Mouse (Mus musculus) MEL (cell line): ENCODE measurements around the gene Trmt1.

Experiments
- CHD1 ChIP-seq: IDR thresholded peaks from 2 replicates; pipeline ENCODE4 v1.6.1; 2012; ENCODE audit warnings: low read depth, mild to moderate bottlenecking, inconsistent platforms, low read length, improper control_type of control experiment
- CTCF ChIP-seq, 3 experiments: IDR thresholded peaks in 2 of 3; conservative IDR thresholded peaks in 1 of 3; 2 replicates each; pipeline ENCODE4 v1.5.1; 2011 to 2012; ENCODE audit warnings: low read length in 3 of 3, low read depth in 2 of 3, mild to moderate bottlenecking in 2 of 3, improper control_type of control experiment in 1 of 3, inconsistent platforms in 1 of 3, mixed read lengths in 1 of 3, moderate library complexity in 1 of 3; ENCODE audit not compliant: control insufficient read depth in 1 of 3, insufficient read depth in 1 of 3, poor library complexity in 1 of 3, severe bottlenecking in 1 of 3
- ELF1 ChIP-seq: IDR thresholded peaks from 2 replicates; pipeline ENCODE4 v1.6.1; 2014; ENCODE audit warnings: low read depth, mild to moderate bottlenecking, inconsistent platforms, low read length, improper control_type of control experiment, moderate library complexity
- EP300 ChIP-seq, 2 experiments: IDR thresholded peaks; 2 replicates each; pipeline ENCODE4 v1.6.1; 2011; ENCODE audit warnings: improper control_type of control experiment in 2 of 2, low read length in 2 of 2, low read depth in 1 of 2, mild to moderate bottlenecking in 1 of 2
- GATA1 ChIP-seq: IDR thresholded peaks from 2 replicates; pipeline ENCODE4 v1.6.1; 2011; ENCODE audit warnings: low read depth, low read length, improper control_type of control experiment
- MAX ChIP-seq: IDR thresholded peaks from 2 replicates; pipeline ENCODE4 v1.6.1; 2011; ENCODE audit warnings: low read length, improper control_type of control experiment
- MYC ChIP-seq: IDR thresholded peaks from 2 replicates; pipeline ENCODE4 v1.6.1; 2011; ENCODE audit warnings: low read depth, mild to moderate bottlenecking, low read length, improper control_type of control experiment, moderate library complexity
- POLR2A ChIP-seq, 2 experiments: IDR thresholded peaks; 2 replicates each; pipeline ENCODE4 v1.6.1; 2011 to 2012; ENCODE audit warnings: low read length in 2 of 2, mild to moderate bottlenecking in 2 of 2, control low read depth in 1 of 2, improper control_type of control experiment in 1 of 2, low read depth in 1 of 2, moderate library complexity in 1 of 2; ENCODE audit not compliant: control insufficient read depth in 1 of 2, insufficient read depth in 1 of 2, poor library complexity in 1 of 2
- RCOR1 ChIP-seq: IDR thresholded peaks from 2 replicates; pipeline ENCODE4 v1.6.1; 2012; ENCODE audit warnings: low read depth, mild to moderate bottlenecking, inconsistent platforms, low read length, improper control_type of control experiment
- SIN3A ChIP-seq: IDR thresholded peaks from 2 replicates; pipeline ENCODE4 v1.6.1; 2012; ENCODE audit warnings: low read length, improper control_type of control experiment, inconsistent platforms
- TAL1 ChIP-seq: IDR thresholded peaks from 2 replicates; pipeline ENCODE4 v1.6.1; 2012; ENCODE audit warnings: mild to moderate bottlenecking, inconsistent platforms, low read length, moderate library complexity, mixed read lengths
- ZC3H11A ChIP-seq: IDR thresholded peaks from 2 replicates; pipeline ENCODE4 v1.6.1; 2012; ENCODE audit warnings: low read depth, mild to moderate bottlenecking, inconsistent platforms, low read length, improper control_type of control experiment
- ZKSCAN1 ChIP-seq: IDR thresholded peaks from 2 replicates; pipeline ENCODE4 v1.6.1; 2012; ENCODE audit warnings: low read depth, mild to moderate bottlenecking, inconsistent platforms, low read length, improper control_type of control experiment, moderate library complexity
- ZNF384 ChIP-seq: IDR thresholded peaks from 2 replicates; pipeline ENCODE4 v1.6.1; 2012; ENCODE audit warnings: low read depth, mild to moderate bottlenecking, inconsistent platforms, low read length, improper control_type of control experiment

GRCm38 (mm10) chr8:84713381-84713780 is 27.3 kb downstream of the Trmt1 start:
- TF ChIP-seq EP300 (IDR thresholded peaks at IDR 0.05; ENCODE audit: low read depth in 1 of 2, low read length in 2 of 2) = no peak
- TF ChIP-seq RCOR1 = no peak
- no peak for TF ChIP-seq ZNF384
- no peak for TF ChIP-seq POLR2A (IDR thresholded peaks at IDR 0.05; ENCODE audit: control insufficient read depth in 1 of 2, insufficient read depth in 1 of 2, low read depth in 1 of 2, low read length in 2 of 2, poor library complexity in 1 of 2)
- TF ChIP-seq MAX = no peak
- no peak for TF ChIP-seq GATA1
- no peak for TF ChIP-seq CHD1
- TF ChIP-seq ELF1 = no peak
- TF ChIP-seq CTCF (IDR thresholded peaks at IDR 0.05 in 2 of 3, conservative IDR thresholded peaks at IDR 0.05 in 1 of 3; ENCODE audit: control insufficient read depth in 1 of 3, insufficient read depth in 1 of 3, low read depth in 2 of 3, low read length in 3 of 3, poor library complexity in 1 of 3, severe bottlenecking in 1 of 3) = no peak
- TF ChIP-seq TAL1 = no peak
- TF ChIP-seq ZC3H11A = no peak
- TF ChIP-seq SIN3A = no peak
- TF ChIP-seq ZKSCAN1 = no peak
- no peak for TF ChIP-seq MYC
